Mouse (Mus musculus): ENCODE results near the gene Gm49388. TPM values are rescaled to one million over a fixed set of nuclear protein-coding genes. Genes with fewer than 3 reads are reported as not detected.

Gene Gm49388
- polyA plus RNA-seq, 1 experiment from 2014 or later, result 0.43 TPM

DNA sequence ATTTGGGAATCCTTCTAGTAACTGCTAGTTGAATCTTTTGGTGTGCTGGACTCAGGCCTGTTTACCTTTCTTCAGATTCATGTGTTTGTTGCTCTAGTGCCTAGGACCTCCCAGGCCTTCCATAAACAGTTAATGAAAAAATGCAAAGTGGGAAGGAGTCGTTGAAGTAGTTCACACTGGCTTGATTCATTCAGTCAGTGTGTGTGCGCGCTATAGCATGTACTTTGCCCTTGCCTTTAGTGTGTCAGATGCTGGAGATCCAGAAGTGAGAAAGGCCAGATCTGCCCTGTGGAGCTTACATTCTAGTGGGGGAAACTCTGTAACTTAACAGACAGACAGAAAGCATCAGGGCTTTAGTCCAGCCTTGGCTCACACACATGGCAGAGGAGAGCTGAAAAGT is 24.9 kb upstream of the Gm49388 start:
- DNase-seq (no peak), ATAC-seq (ENCODE audit: insufficient read depth) (no peak)
- no peak overlapping the region for H3K4me2 ChIP-seq
- 83% methylated on average over 3 of the region's 3 CpGs for WGBS
- H3K27ac ChIP-seq (ENCODE audit: low read depth), result no peak overlapping the region
- H3K36me3 ChIP-seq (ENCODE audit: insufficient read depth), result peaks cover 83% of the 10 kb centered on the region
- H3K27me3 ChIP-seq (ENCODE audit: insufficient read depth, low read length), result no peaks in the 10 kb centered on the region
- no peaks in the 10 kb centered on the region for H3K9me3 ChIP-seq (ENCODE audit: low read depth, low read length)
- no peak overlapping the region for H3K4me3 ChIP-seq (ENCODE audit: low read depth, low read length)
- TF ChIP-seq CTCF (IDR thresholded peaks at IDR 0.05; ENCODE audit: low read depth), result no peak
- H3K4me1 ChIP-seq (ENCODE audit: insufficient read depth), result no peaks in the 10 kb centered on the region
- H3K9ac ChIP-seq, result no peak overlapping the region

DNA sequence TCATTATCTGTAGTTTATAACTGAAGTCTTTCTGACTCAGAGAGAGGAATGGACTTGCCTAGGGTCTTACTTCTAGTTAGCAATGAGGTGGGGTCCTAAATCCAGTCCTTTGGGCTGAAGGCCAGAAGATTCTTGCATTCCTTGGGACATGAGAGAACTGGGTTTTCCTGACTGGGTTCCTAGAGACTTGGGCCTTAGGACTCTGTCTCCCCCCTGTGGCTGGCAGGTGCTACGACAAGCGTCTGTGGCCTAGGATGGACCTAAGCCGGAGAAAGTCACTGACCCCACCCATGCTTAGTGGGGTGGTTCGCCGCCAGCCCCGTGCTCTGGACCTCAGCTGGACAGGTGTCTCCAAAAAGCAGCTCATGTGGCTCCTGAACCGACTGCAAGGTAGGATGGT is 24.4 kb upstream of the Gm49388 start:
- no peaks in the 10 kb centered on the region for H3K9me3 ChIP-seq (ENCODE audit: low read depth, low read length)
- no peak overlapping the region for H3K4me2 ChIP-seq
- peak; percentile 49; the same call in 1 of the 2 replicates for ATAC-seq (ENCODE audit: insufficient read depth)
- 33% methylated on average over 7 of the region's 7 CpGs for WGBS
- no peaks in the 10 kb centered on the region for H3K27me3 ChIP-seq (ENCODE audit: insufficient read depth, low read length)
- H3K4me3 ChIP-seq (ENCODE audit: low read depth, low read length), result no peak overlapping the region
- H3K36me3 ChIP-seq (ENCODE audit: insufficient read depth), result peaks cover 83% of the 10 kb centered on the region
- H3K27ac ChIP-seq (ENCODE audit: low read depth), result no peak overlapping the region
- H3K4me1 ChIP-seq (ENCODE audit: insufficient read depth), result no peaks in the 10 kb centered on the region
- peak; percentile 94 for TF ChIP-seq CTCF (IDR thresholded peaks at IDR 0.05; ENCODE audit: low read depth)
- DNase-seq, result peak; percentile 90
- H3K9ac ChIP-seq, result no peak overlapping the region

DNA sequence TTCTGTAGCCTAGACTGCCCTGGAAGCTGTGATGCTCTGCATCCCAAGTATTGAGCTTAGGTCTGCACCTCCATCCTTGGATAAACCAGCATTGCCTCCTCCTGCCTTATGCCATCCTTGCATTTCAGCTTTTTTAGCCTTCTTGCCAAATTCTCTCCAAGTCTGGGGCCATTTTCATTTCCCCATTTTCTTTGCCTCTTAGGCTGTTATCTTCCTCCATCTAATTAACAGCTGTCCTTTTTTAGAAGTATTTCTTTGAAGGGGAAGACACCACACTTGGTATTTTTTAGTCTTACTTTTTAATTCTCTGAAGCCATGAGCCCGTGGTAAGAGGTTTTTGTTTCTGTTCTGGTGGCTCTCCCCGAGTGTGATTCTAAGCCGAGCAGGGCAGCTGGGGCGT is 21.8 kb upstream of the Gm49388 start:
- DNase-seq, result no peak

DNA sequence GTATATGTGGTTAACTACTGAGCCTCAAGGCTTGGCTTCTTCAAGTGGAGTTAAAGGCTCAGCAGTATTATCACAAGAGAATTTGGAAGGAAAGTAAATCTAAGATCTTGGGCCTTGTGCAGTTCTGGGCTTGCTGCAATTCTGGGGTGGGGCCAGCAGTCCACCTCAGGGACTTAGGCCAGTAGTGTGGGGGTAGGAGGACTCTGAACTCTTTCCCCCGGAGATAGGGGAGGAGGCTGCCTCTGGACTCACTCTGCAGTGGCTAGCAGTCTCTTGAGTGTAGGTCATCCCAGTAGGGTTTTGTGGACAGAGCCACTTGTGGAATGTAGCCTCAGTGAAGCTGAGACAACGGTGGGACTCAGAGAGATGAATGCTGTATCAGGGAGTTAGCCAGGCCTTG is 19.7 kb upstream of the Gm49388 start:
- H3K27me3 ChIP-seq (ENCODE audit: insufficient read depth, low read length), result no peaks in the 10 kb centered on the region
- ATAC-seq (ENCODE audit: insufficient read depth) (no peak), DNase-seq (no peak)
- H3K27ac ChIP-seq (ENCODE audit: low read depth), result no peak overlapping the region
- no peak for TF ChIP-seq CTCF (IDR thresholded peaks at IDR 0.05; ENCODE audit: low read depth)
- no peak overlapping the region for H3K4me3 ChIP-seq (ENCODE audit: low read depth, low read length)
- peaks cover 67% of the 10 kb centered on the region for H3K36me3 ChIP-seq (ENCODE audit: insufficient read depth)
- 86% methylated on average over 2 of the region's 2 CpGs for WGBS
- no peak overlapping the region for H3K4me2 ChIP-seq
- no peak overlapping the region for H3K9ac ChIP-seq
- 0 out of 2 replicates have a peak, but pooled peaks cover 2% of the 10 kb centered on the region for H3K4me1 ChIP-seq (ENCODE audit: insufficient read depth)
- H3K9me3 ChIP-seq (ENCODE audit: low read depth, low read length), result no peaks in the 10 kb centered on the region

More for the DNA sequence above, 21.8 kb upstream of the Gm49388 start:
- ATAC-seq (ENCODE audit: insufficient read depth), result no peak
- peaks cover 80% of the 10 kb centered on the region for H3K36me3 ChIP-seq (ENCODE audit: insufficient read depth)
- no peak for TF ChIP-seq CTCF (IDR thresholded peaks at IDR 0.05; ENCODE audit: low read depth)
- H3K4me2 ChIP-seq, result no peak overlapping the region
- no peaks in the 10 kb centered on the region for H3K9me3 ChIP-seq (ENCODE audit: low read depth, low read length)
- WGBS, result 83% methylated on average over 4 of the region's 4 CpGs
- H3K27me3 ChIP-seq (ENCODE audit: insufficient read depth, low read length), result no peaks in the 10 kb centered on the region
- no peak overlapping the region for H3K9ac ChIP-seq
- H3K4me1 ChIP-seq (ENCODE audit: insufficient read depth), result no peaks in the 10 kb centered on the region
- no peak overlapping the region for H3K27ac ChIP-seq (ENCODE audit: low read depth)
- H3K4me3 ChIP-seq (ENCODE audit: low read depth, low read length), result no peak overlapping the region

DNA sequence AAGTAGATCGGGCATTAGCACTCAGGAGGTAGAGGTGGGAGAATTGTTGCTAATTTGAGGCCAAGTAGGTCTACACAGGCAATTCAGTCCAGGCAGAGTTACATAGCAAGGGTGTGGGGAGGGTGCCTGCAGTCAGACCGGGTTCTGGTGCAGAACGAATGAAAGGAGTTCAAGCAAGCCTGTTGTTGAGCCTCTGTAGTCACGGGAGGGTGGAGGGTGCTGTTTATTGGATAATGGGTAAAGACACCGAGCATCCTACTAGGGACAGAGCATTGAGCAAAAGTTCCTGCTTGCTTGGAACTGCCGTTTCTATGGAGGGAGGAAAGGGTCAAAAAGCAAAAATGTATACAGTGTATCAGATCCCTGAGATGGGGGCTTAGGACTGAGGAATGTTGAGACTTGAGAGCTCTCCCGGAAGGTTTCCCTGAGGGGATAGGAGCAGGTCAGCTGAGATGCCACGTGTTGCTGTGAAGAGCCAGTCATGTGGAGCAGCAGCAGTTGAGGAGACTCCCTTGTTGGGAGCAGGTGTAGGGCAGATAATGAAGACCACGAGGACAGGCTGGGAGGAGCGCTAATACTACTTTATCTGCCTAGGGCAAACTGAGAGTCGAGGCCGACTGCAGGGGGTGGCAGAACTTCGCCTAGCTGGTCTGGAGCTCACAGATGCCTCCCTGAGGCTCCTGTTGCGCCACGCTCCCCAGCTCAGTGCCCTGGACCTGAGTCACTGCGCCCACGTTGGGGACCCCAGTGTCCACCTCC is 18.4 kb upstream of the Gm49388 start:
- Histone ChIP-seq H3K9me3 (ENCODE audit: low read depth, low read length) (no peaks in the 10 kb centered on the region), H3K27me3 (ENCODE audit: insufficient read depth, low read length) (no peaks in the 10 kb centered on the region), H3K27ac (ENCODE audit: low read depth) (no peak overlapping the region), H3K4me2 (no peak overlapping the region; the same call in 1 of the 2 replicates), H3K4me3 (ENCODE audit: low read depth, low read length) (no peak overlapping the region), H3K9ac (no peak overlapping the region), H3K4me1 (ENCODE audit: insufficient read depth) (0 out of 2 replicates have a peak, but pooled peaks cover 7% of the 10 kb centered on the region), H3K36me3 (ENCODE audit: insufficient read depth) (peaks cover 61% of the 10 kb centered on the region)
- no peak for DNase-seq
- no peak for TF ChIP-seq CTCF (IDR thresholded peaks at IDR 0.05; ENCODE audit: low read depth)
- 70% methylated on average over 17 of the region's 17 CpGs for WGBS
- no peak for ATAC-seq (ENCODE audit: insufficient read depth)

DNA sequence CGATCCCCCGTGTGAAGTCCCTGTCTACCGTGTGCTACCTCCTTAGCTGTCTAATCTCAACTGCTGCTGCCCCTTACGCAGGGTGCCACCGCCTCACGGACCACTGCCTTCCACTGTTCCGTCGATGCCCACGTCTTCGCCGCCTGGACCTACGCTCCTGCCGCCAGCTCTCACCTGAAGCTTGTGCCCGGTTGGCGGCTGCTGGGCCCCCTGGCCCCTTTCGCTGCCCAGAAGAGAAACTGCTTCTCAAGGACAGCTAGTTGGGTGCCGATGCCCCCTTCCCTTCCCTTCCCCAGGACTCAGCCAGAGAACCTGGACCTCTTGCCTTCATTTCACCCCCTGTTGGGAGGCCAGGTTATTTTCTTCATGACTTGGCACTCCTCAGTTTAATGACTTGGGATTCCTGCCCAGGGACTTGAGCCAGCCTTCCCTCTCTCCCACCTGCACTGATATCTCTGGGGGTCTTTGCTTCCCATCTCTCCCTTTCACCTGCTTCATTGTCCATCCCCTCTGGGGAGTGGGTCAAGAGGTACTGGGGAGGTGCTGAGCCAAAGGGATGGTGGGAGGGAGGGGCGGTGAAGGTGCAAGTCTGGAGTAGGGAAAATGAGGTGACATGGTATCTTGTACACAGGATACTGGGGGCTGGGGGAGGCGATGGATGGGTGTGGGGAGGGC is 17.6 kb upstream of the Gm49388 start:
- peak overlapping the region; percentile 25; the same call in 1 of the 2 replicates for H3K4me2 ChIP-seq
- H3K36me3 ChIP-seq (ENCODE audit: insufficient read depth), result peaks cover 54% of the 10 kb centered on the region
- 0 out of 2 replicates have a peak overlapping the region, but pooled peaks have one; percentile 12 for H3K27ac ChIP-seq (ENCODE audit: low read depth)

More for the DNA sequence above, 17.6 kb upstream of the Gm49388 start:
- Histone ChIP-seq H3K9me3 (ENCODE audit: low read depth, low read length) (no peaks in the 10 kb centered on the region), H3K9ac (no peak overlapping the region; the same call in 1 of the 2 replicates), H3K27me3 (ENCODE audit: insufficient read depth, low read length) (no peaks in the 10 kb centered on the region), H3K4me3 (ENCODE audit: low read depth, low read length) (no peak overlapping the region), H3K4me1 (ENCODE audit: insufficient read depth) (0 out of 2 replicates have a peak, but pooled peaks cover 7% of the 10 kb centered on the region)
- DNase-seq, result no peak
- WGBS, result 89% methylated on average over 19 of the region's 19 CpGs
- no peak for TF ChIP-seq CTCF (IDR thresholded peaks at IDR 0.05; ENCODE audit: low read depth)
- no peak for ATAC-seq (ENCODE audit: insufficient read depth)

Measured in lung, embryonic 14.5 days (tissue).